Mouse (Mus musculus): Measurements from ENCODE around the gene Gm6871.
"Not testable (repeated sequence)": the region's sequence is repeated elsewhere in the genome, so short reads cannot be mapped to it uniquely, and the experiment has no call there.

GRCm38 (mm10) chr7:41499018-41499388, 74.5 kb downstream of the Gm6871 start:
- not testable (repeated sequence) for TF ChIP-seq CTCF (IDR thresholded peaks at IDR 0.05; ENCODE audit: control insufficient read depth, insufficient read depth, low read length); POLR2A (IDR thresholded peaks at IDR 0.05; ENCODE audit: borderline replicate concordance, control insufficient read depth, low read depth, low read length)

All from bone marrow, adult 2 months (tissue).